Mouse (Mus musculus) activated CD4-positive, CD25-positive, alpha-beta regulatory T cell (primary cell): ENCODE measurements around the gene Tff2. TPM values are rescaled to one million over a fixed set of nuclear protein-coding genes. Genes with fewer than 3 reads are reported as not detected.

Experiments used
- polyA plus RNA-seq, 2 experiments: library from polyadenylated mRNA; unstranded; fragments of 100-300 nt; shearing (Covaris generic); gene quantifications; one replicate each; pipeline ENCODE4 v1.2.1; 2017

Gene Tff2
- under 1 TPM in 1 of 2 experiments, not detected in 1; 0.31 TPM for polyA plus RNA-seq

GRCm38 (mm10) chr17:31144040-31145037, at the start of gene Tff2:
TSS of gene Tff2 (minus strand) at chr17:31144282.

GRCm38 (mm10) chr17:31165127-31165526, 21.0 kb upstream of the Tff2 start, which contains the start of gene Tff1:
TSS of gene Tff1 (minus strand) at chr17:31165277.

GRCm38 (mm10) chr17:31129452-31129851, 14.6 kb downstream of the Tff2 start, which contains the start of gene Tff3:
TSS of gene Tff3 (minus strand) at chr17:31129646.

Other genes with a start within 250 kb of the Tff2 start
- 1 to 10 TPM in 1 of 2 experiments, under 1 TPM in 1; 0.27 to 2.5 TPM for gene Glp1r, start 242.5 kb downstream of the Tff2 start, polyA plus RNA-seq
- gene Umodl1, start 189.6 kb downstream of the Tff2 start, polyA plus RNA-seq = not detected
- 10 to 100 TPM; 37.7 to 51.6 TPM for gene Abcg1, start 86.6 kb downstream of the Tff2 start, polyA plus RNA-seq
- not detected for gene Tff3, start 14.6 kb downstream of the Tff2 start, polyA plus RNA-seq
- 1 to 10 TPM in 1 of 2 experiments, not detected in 1; 1.2 TPM for gene Tff1, start 21.0 kb upstream of the Tff2 start, polyA plus RNA-seq
- gene Tmprss3, start 54.7 kb upstream of the Tff2 start, polyA plus RNA-seq = under 1 TPM; 0.55 to 0.82 TPM
- gene Ubash3a, start 63.6 kb upstream of the Tff2 start, polyA plus RNA-seq = 100 to 1,000 TPM; 196 to 247 TPM
- gene Rsph1, start 133.1 kb upstream of the Tff2 start, polyA plus RNA-seq = 1 to 10 TPM; 1.1 to 1.8 TPM
- gene Slc37a1, start 142.5 kb upstream of the Tff2 start, polyA plus RNA-seq = 10 to 100 TPM; 30.5 to 43.1 TPM
- not detected for gene Pde9a, start 241.9 kb upstream of the Tff2 start, polyA plus RNA-seq